Mouse (Mus musculus) heart, embryonic 14.5 days (tissue): ENCODE measurements around the gene Cd38. TPM values are rescaled to one million over a fixed set of nuclear protein-coding genes. Genes with fewer than 3 reads are reported as not detected.

Experiments
- ATAC-seq: fragments of 200-750 bp; cut with Nextera tagmentation; 2 replicates; pipeline ENCODE4 v1.8.0; 2017; ENCODE audit warnings: low read depth, moderate TSS enrichment; ENCODE audit not compliant: insufficient number of reproducible peaks, insufficient read depth, low FRiP score
- H3K27ac ChIP-seq, 2 experiments: fragments of 200-500 bp in 1 of 2; fragments of 300-500 bp in 1 of 2; sonication (generic) in 1 of 2; replicated peaks in 1 of 2; 2 replicates each; pipeline ENCODE4 v1.5.1; 2012 to 2014; ENCODE audit warnings: low read depth in 2 of 2, low read length in 2 of 2, control low read depth in 1 of 2, mild to moderate bottlenecking in 1 of 2, mixed read lengths in 1 of 2; ENCODE audit not compliant: control insufficient read depth in 1 of 2, insufficient read depth in 1 of 2
- H3K27me3 ChIP-seq: fragments of 300-500 bp; sonication (generic); 2 replicates; pipeline ENCODE4 v1.6.1; 2014; ENCODE audit warnings: mild to moderate bottlenecking, low read length, control low read depth; ENCODE audit not compliant: control insufficient read depth, insufficient read depth
- H3K36me3 ChIP-seq: fragments of 300-500 bp; sonication (generic); 2 replicates; pipeline ENCODE4 v1.6.1; 2014; ENCODE audit warnings: mild to moderate bottlenecking, control low read depth, low read length, mixed read lengths; ENCODE audit not compliant: control insufficient read depth, insufficient read depth
- H3K4me1 ChIP-seq, 2 experiments: fragments of 200-500 bp in 1 of 2; fragments of 300-500 bp in 1 of 2; sonication (generic) in 1 of 2; 2 replicates each; pipeline ENCODE4 v1.6.1; 2012 to 2014; ENCODE audit warnings: low read length in 2 of 2, control low read depth in 1 of 2, mixed read lengths in 1 of 2; ENCODE audit not compliant: control insufficient read depth in 2 of 2, insufficient read depth in 2 of 2
- H3K4me2 ChIP-seq: fragments of 300-500 bp; sonication (generic); 2 replicates; pipeline ENCODE4 v1.6.1; 2014; ENCODE audit warnings: mild to moderate bottlenecking, low read length
- H3K4me3 ChIP-seq, 2 experiments: fragments of 200-500 bp in 1 of 2; fragments of 300-500 bp in 1 of 2; sonication (generic) in 1 of 2; 2 replicates each; pipeline ENCODE4 v1.5.1; 2012 to 2014; ENCODE audit warnings: low read length in 2 of 2, mild to moderate bottlenecking in 2 of 2, control low read depth in 1 of 2, low read depth in 1 of 2, moderate library complexity in 1 of 2; ENCODE audit not compliant: control insufficient read depth in 1 of 2, insufficient read depth in 1 of 2
- H3K9ac ChIP-seq: fragments of 300-500 bp; sonication (generic); 2 replicates; pipeline ENCODE4 v1.6.1; 2014; ENCODE audit warnings: mild to moderate bottlenecking, low read length
- H3K9me3 ChIP-seq: fragments of 300-500 bp; sonication (generic); 2 replicates; pipeline ENCODE4 v1.6.1; 2016; ENCODE audit warnings: low read length, control low read depth; ENCODE audit not compliant: control insufficient read depth
- WGBS: fragments of 180-500 bp; shearing (Covaris S2); extraction: QIAGEN DNeasy Blood & Tissue Kit; methylation state at CpG from one replicate; pipeline ENCODE4 v1.1.7; 2014; 5-methylcytosine and 5-hydroxymethylcytosine counted together
- polyA plus RNA-seq: library from polyadenylated mRNA; unstranded; fragments of >200 nt; fragmentation: Nextera tagmentation; extraction: Ambion mirVana; gene quantifications from 2 replicates; pipeline ENCODE4 v1.2.1, GENCODE M21; 2014

The Cd38 gene
- polyA plus RNA-seq, 1 experiment from 2014 or later: 25.3 TPM

DNA sequence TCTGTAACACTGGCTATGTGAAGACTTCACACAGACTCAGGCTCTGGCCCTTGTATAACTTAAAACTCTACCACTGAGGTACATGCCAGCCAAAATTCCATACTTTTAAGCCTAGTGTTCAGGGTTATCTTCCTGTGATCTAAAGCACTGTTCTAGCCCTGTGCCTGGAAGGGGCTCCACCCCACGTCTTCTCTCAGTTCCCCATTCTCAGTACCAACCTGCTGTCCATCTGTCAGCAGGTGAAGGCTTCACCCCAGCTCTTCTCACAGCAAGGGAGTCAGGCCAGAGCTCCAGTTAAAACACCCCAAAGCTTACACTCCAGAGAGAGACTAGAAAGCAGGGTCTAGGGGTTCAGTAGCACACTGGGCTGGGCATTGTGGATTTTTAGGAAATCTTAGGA, 22.7 kb upstream of the Cd38 start:
- Histone ChIP-seq H3K9ac (no peak overlapping the region), H3K4me1 (no peaks in the 10 kb centered on the region; a peak in 1 of 4 replicates), H3K4me2 (no peak overlapping the region), H3K9me3 (0 out of 2 replicates have a peak, but pooled peaks cover 4% of the 10 kb centered on the region), H3K27me3 (no peaks in the 10 kb centered on the region), H3K27ac (no peak overlapping the region), H3K4me3 (no peak overlapping the region), H3K36me3 (no peaks in the 10 kb centered on the region)
- ATAC-seq: no peak
- 43% methylated on average over 1 of the region's 1 CpGs for WGBS

DNA sequence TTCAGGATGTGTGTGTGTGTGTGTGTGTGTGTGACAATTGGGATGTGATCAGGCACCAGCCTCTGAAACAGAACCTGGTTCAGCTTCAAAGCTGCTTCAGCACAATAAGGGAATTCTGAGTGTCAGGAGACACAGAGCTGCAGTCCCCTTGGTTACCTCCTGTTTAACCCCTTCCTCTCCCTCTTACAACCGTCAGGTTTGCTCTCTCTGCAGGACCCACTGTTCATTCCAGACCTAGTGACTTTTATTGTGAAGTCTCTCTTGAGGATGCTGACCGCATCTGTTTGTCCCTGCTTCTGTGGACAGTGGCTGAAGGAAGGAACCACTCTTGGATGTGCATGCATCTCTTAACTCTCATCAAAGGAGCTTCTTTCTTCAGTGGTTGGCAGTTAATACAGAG, 22.1 kb upstream of the Cd38 start:
- no peak overlapping the region for H3K9ac ChIP-seq
- H3K27ac ChIP-seq: no peak overlapping the region
- H3K4me2 ChIP-seq: no peak overlapping the region
- no peaks in the 10 kb centered on the region; a peak in 1 of 4 replicates for H3K4me1 ChIP-seq
- no peaks in the 10 kb centered on the region for H3K36me3 ChIP-seq
- H3K4me3 ChIP-seq: no peak overlapping the region
- no peak for ATAC-seq
- H3K9me3 ChIP-seq: 0 out of 2 replicates have a peak, but pooled peaks cover 4% of the 10 kb centered on the region
- no peaks in the 10 kb centered on the region for H3K27me3 ChIP-seq
- WGBS: 35% methylated on average over 2 of the region's 2 CpGs

DNA sequence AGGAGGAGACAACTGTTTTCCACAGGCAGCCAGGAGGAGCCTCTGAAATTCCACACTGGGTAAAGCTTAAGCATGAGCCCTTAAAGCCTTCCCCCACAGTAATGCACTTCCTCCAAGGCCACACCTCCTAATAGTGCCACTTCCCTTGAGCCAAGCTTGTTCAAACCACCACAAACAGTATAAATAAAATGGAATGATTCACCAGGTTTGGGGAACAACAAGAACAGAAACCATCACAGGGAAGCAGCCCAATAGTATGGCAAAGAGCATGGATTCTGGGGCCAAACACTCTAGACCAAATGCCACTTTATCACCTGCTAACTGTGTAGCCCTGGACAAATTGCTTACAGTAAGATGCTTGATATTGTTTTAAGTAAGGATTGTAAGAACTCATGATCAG, 20.8 kb upstream of the Cd38 start:
- no peak for ATAC-seq

DNA sequence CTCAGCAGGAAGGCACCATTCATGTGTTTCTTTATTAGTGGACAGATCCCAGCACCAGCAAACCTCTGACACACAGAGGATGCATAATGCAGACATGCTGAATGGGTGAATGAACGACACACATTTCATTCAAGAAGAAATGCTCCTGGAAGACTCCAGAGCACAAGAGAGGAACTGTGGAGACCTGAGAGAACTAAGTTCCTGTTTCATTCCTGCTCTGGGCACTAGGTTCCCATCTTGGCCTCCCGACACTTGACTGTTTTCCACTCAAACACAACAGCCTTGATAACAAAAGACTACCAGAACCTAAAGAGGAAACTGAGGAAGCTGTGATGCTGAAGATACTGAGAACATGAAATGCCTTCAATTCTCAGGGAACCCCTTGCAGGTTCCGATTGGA, 20.1 kb upstream of the Cd38 start:
- Histone ChIP-seq H3K4me3 (no peak overlapping the region), H3K4me1 (no peaks in the 10 kb centered on the region), H3K36me3 (no peaks in the 10 kb centered on the region), H3K27ac (no peak overlapping the region), H3K9me3 (0 out of 2 replicates have a peak, but pooled peaks cover 4% of the 10 kb centered on the region), H3K9ac (no peak overlapping the region), H3K27me3 (no peaks in the 10 kb centered on the region), H3K4me2 (no peak overlapping the region)
- no peak for ATAC-seq
- WGBS: 79% methylated on average over 3 of the region's 3 CpGs

More for the DNA sequence above, 20.8 kb upstream of the Cd38 start:
- Histone ChIP-seq H3K4me2 (no peak overlapping the region), H3K4me1 (no peaks in the 10 kb centered on the region; a peak in 1 of 4 replicates), H3K27me3 (no peaks in the 10 kb centered on the region), H3K9me3 (0 out of 2 replicates have a peak, but pooled peaks cover 4% of the 10 kb centered on the region), H3K4me3 (no peak overlapping the region), H3K27ac (no peak overlapping the region), H3K36me3 (no peaks in the 10 kb centered on the region), H3K9ac (no peak overlapping the region)

DNA sequence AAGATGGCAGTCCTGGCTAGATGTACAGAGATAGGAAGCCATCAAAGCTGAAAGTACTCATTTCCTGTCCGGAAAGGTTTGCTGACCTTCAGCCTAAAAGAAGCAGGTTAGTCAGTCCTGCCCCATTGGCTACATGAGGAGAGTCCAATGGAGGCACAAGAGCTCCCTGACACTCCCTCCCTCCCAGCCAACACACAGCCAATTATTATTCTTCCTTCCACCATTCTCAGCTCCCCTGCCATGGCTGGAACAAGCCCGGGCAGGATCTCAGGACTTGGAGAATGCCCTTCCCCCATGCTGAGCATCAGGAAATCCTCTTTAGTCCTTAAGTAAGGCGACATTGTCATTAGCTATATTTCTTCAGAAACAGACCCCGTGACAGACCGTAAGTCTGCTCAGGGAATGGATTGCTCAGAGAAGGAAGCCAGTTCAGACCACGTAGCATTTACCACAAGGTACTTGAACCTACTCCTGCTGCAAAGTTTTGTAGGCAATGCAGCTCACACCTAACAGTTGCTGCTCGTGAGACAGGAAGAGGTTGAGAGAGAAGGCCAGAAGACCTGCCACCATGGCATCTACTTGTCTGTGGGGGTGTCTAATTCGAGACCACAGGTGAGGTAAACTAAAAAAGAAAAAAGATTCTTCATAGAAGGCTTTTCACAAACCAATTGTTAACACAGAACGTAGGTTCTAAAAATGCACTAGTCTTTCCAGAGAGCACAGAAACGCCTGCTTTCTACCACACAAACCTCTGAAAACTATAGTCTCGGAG, 15.1 kb upstream of the Cd38 start:
- Histone ChIP-seq H3K9me3 (no peaks in the 10 kb centered on the region; the same call in 1 of the 2 replicates), H3K9ac (no peak overlapping the region), H3K27ac (peak overlapping the region in 1 of 2 experiments; percentile 11; a peak in 2 of 4 replicates), H3K4me2 (no peak overlapping the region), H3K36me3 (no peaks in the 10 kb centered on the region), H3K4me1 (0 out of 4 replicates have a peak, but pooled peaks cover 0 to 2% of the 10 kb centered on the region in 2 experiments), H3K4me3 (no peak overlapping the region), H3K27me3 (no peaks in the 10 kb centered on the region)
- ATAC-seq: no peak
- WGBS: 71% methylated on average over 11 of the region's 11 CpGs

DNA sequence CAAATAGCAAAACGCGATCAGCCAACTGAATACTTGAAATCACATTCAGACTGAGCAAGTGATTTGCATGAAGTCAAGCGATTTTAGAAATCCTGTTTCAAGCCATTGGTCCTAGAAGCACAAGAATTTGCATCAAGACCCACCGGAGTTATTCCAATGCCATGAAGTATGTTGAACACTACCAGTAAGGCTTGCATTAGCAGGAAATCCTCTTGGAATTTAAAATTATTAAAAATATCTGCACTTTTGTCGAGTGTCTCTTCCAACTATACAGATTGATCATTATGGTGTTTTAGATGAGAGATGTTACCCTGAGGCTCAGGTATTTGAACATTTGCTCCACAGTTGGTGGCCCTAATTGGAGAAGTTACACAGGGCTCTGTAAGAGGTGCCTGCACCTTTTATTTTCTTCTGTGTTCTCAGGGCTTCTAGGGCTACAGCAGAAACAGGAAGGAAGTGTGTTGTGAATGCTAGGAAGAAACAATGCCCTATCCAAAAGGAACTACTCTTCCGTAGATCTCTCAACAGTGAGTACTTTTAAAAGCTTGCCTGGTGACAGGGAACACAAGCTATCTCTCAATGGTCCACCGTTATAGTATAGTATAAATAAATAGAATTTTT, 14.4 kb upstream of the Cd38 start:
- WGBS: 67% methylated on average over 7 of the region's 7 CpGs
- Histone ChIP-seq H3K36me3 (no peaks in the 10 kb centered on the region), H3K27ac (no peak overlapping the region; a peak in 2 of 4 replicates), H3K9ac (no peak overlapping the region), H3K9me3 (no peaks in the 10 kb centered on the region; the same call in 1 of the 2 replicates), H3K27me3 (no peaks in the 10 kb centered on the region), H3K4me3 (no peak overlapping the region), H3K4me1 (0 out of 4 replicates have a peak, but pooled peaks cover 0 to 2% of the 10 kb centered on the region in 2 experiments), H3K4me2 (no peak overlapping the region)
- no peak for ATAC-seq

DNA sequence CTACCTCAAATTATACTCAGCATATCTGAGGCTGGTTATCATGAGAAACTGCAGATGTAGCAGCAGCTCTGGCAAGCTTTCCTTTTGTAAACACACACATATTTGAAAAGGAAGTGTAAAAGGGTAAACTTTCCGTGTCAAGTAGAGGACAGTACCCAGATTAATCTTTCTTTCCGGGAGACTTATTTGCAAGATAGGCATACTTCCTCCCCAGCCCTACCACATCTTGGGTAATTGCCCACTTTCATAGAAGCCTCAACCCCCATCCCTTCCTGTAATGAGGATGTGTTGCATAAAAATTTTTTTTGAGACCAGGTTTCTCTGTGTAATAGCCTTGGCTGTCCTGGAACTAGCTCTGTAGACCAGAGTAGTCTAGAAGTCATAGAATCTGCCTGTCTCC, 12.6 kb upstream of the Cd38 start:
- H3K36me3 ChIP-seq: no peaks in the 10 kb centered on the region
- H3K4me1 ChIP-seq: peaks cover 5 to 10% of the 10 kb centered on the region in 2 experiments; a peak in 3 of 4 replicates
- H3K9ac ChIP-seq: no peak overlapping the region
- no peaks in the 10 kb centered on the region for H3K27me3 ChIP-seq
- H3K4me2 ChIP-seq: no peak overlapping the region
- no peaks in the 10 kb centered on the region; the same call in 1 of the 2 replicates for H3K9me3 ChIP-seq
- 0 out of 4 replicates have a peak overlapping the region, but pooled peaks of 1 of the 2 experiments have one; percentile 27 for H3K27ac ChIP-seq
- peak; percentile 69 for ATAC-seq
- H3K4me3 ChIP-seq: no peak overlapping the region
- 55% methylated on average over 2 of the region's 2 CpGs for WGBS
